Mouse (Mus musculus): Measurements from ENCODE around the gene Spsb1. TPM values are rescaled to one million over a fixed set of nuclear protein-coding genes. Genes with fewer than 3 reads are reported as not detected.
A peak's percentile ranks its signal among the peaks of the same experiment; 100 is the strongest.

Spsb1 gene
- polyA plus RNA-seq, 2 experiments, result 0.23 to 0.46 TPM

- Histone ChIP-seq H3K4me2 (ENCODE audit: low read depth) (no peak overlapping the region), H3K4me3 (ENCODE audit: insufficient read depth in 1 of 2, low read depth in 2 of 2, low read length in 2 of 2) (no peak overlapping the region), H3K4me1 (replicated peaks; ENCODE audit: control insufficient read depth in 2 of 2, insufficient read depth in 2 of 2, low read length in 1 of 2) (no peaks in the 10 kb centered on the region), H3K36me3 (replicated peaks; ENCODE audit: control insufficient read depth, insufficient read depth, low read depth) (no peaks in the 10 kb centered on the region), H3K27ac (no peak overlapping the region), H3K9ac (replicated peaks) (no peak overlapping the region), H3K9me3 (ENCODE audit: control insufficient read depth, low read length) (no peaks in the 10 kb centered on the region), H3K27me3 (ENCODE audit: control insufficient read depth, insufficient read depth, low read length) (no peaks in the 10 kb centered on the region)
- 67% methylated on average over 9 of the region's 9 CpGs for WGBS (ENCODE audit: insufficient replicate concordance)
- ATAC-seq (ENCODE audit: insufficient read depth), result no peak
- TF ChIP-seq EP300 (IDR thresholded peaks at IDR 0.05; ENCODE audit: low read depth) (no peak), CTCF (IDR thresholded peaks at IDR 0.05; ENCODE audit: low read depth) (no peak)
- DNase-seq (ENCODE audit: low read depth in 3 of 3, low spot score in 3 of 3), result no peak
Observed at GRCm38 (mm10) chr4:149966963-149967362, 12.1 kb upstream of the Spsb1 start.

GRCm38 (mm10) chr4:149966252-149966651 is 11.4 kb upstream of the Spsb1 start:
- H3K36me3 ChIP-seq (replicated peaks; ENCODE audit: control insufficient read depth, insufficient read depth, low read depth), result no peaks in the 10 kb centered on the region
- H3K4me2 ChIP-seq (ENCODE audit: low read depth), result no peak overlapping the region
- 69% methylated on average over 5 of the region's 5 CpGs for WGBS (ENCODE audit: insufficient replicate concordance)
- no peaks in the 10 kb centered on the region for H3K9me3 ChIP-seq (ENCODE audit: control insufficient read depth, low read length)
- DNase-seq (ENCODE audit: low read depth in 3 of 3, low spot score in 3 of 3) (no peak), ATAC-seq (ENCODE audit: insufficient read depth) (no peak)
- H3K4me3 ChIP-seq (ENCODE audit: insufficient read depth in 1 of 2, low read depth in 2 of 2, low read length in 2 of 2), result no peak overlapping the region
- TF ChIP-seq EP300 (IDR thresholded peaks at IDR 0.05; ENCODE audit: low read depth), result no peak
- no peak for TF ChIP-seq CTCF (IDR thresholded peaks at IDR 0.05; ENCODE audit: low read depth)
- no peaks in the 10 kb centered on the region for H3K27me3 ChIP-seq (ENCODE audit: control insufficient read depth, insufficient read depth, low read length)
- H3K9ac ChIP-seq (replicated peaks), result no peak overlapping the region
- no peak overlapping the region for H3K27ac ChIP-seq
- H3K4me1 ChIP-seq (replicated peaks; ENCODE audit: control insufficient read depth in 2 of 2, insufficient read depth in 2 of 2, low read length in 1 of 2), result no peaks in the 10 kb centered on the region

- H3K36me3 ChIP-seq (replicated peaks; ENCODE audit: control insufficient read depth, insufficient read depth, low read depth), result no peaks in the 10 kb centered on the region
- H3K4me3 ChIP-seq (ENCODE audit: insufficient read depth in 1 of 2, low read depth in 2 of 2, low read length in 2 of 2), result no peak overlapping the region
- peak; percentile 11; the same call in 1 of the 2 replicates for ATAC-seq (ENCODE audit: insufficient read depth)
- H3K27me3 ChIP-seq (ENCODE audit: control insufficient read depth, insufficient read depth, low read length), result no peaks in the 10 kb centered on the region
- H3K4me2 ChIP-seq (ENCODE audit: low read depth), result no peak overlapping the region
- H3K27ac ChIP-seq, result no peak overlapping the region
- no peak for DNase-seq (ENCODE audit: low read depth in 3 of 3, low spot score in 3 of 3)
- no peaks in the 10 kb centered on the region for H3K4me1 ChIP-seq (replicated peaks; ENCODE audit: control insufficient read depth in 2 of 2, insufficient read depth in 2 of 2, low read length in 1 of 2)
- H3K9me3 ChIP-seq (ENCODE audit: control insufficient read depth, low read length), result no peaks in the 10 kb centered on the region
- 58% methylated on average over 6 of the region's 6 CpGs for WGBS (ENCODE audit: insufficient replicate concordance)
- TF ChIP-seq CTCF (IDR thresholded peaks at IDR 0.05; ENCODE audit: low read depth), result no peak
- H3K9ac ChIP-seq (replicated peaks), result no peak overlapping the region
Observed at GRCm38 (mm10) chr4:149965672-149966071, 10.8 kb upstream of the Spsb1 start.

GRCm38 (mm10) chr4:149965242-149965641 is 10.4 kb upstream of the Spsb1 start:
- Histone ChIP-seq H3K4me3 (ENCODE audit: insufficient read depth in 1 of 2, low read depth in 2 of 2, low read length in 2 of 2) (no peak overlapping the region), H3K4me1 (replicated peaks; ENCODE audit: control insufficient read depth in 2 of 2, insufficient read depth in 2 of 2, low read length in 1 of 2) (no peaks in the 10 kb centered on the region), H3K4me2 (ENCODE audit: low read depth) (no peak overlapping the region), H3K27ac (no peak overlapping the region), H3K36me3 (replicated peaks; ENCODE audit: control insufficient read depth, insufficient read depth, low read depth) (no peaks in the 10 kb centered on the region), H3K9ac (replicated peaks) (no peak overlapping the region), H3K9me3 (ENCODE audit: control insufficient read depth, low read length) (no peaks in the 10 kb centered on the region), H3K27me3 (ENCODE audit: control insufficient read depth, insufficient read depth, low read length) (no peaks in the 10 kb centered on the region)
- no peak for TF ChIP-seq EP300 (IDR thresholded peaks at IDR 0.05; ENCODE audit: low read depth)
- TF ChIP-seq CTCF (IDR thresholded peaks at IDR 0.05; ENCODE audit: low read depth), result no peak
- WGBS (ENCODE audit: insufficient replicate concordance), result 57% methylated on average over 6 of the region's 6 CpGs
- ATAC-seq (ENCODE audit: insufficient read depth) (no peak), DNase-seq (ENCODE audit: low read depth in 3 of 3, low spot score in 3 of 3) (no peak)

GRCm38 (mm10) chr4:149964770-149965169 is 9.9 kb upstream of the Spsb1 start:
- Histone ChIP-seq H3K4me3 (ENCODE audit: insufficient read depth in 1 of 2, low read depth in 2 of 2, low read length in 2 of 2) (no peak overlapping the region), H3K36me3 (replicated peaks; ENCODE audit: control insufficient read depth, insufficient read depth, low read depth) (no peaks in the 10 kb centered on the region), H3K27ac (no peak overlapping the region), H3K27me3 (ENCODE audit: control insufficient read depth, insufficient read depth, low read length) (no peaks in the 10 kb centered on the region), H3K4me1 (replicated peaks; ENCODE audit: control insufficient read depth in 2 of 2, insufficient read depth in 2 of 2, low read length in 1 of 2) (no peaks in the 10 kb centered on the region), H3K4me2 (ENCODE audit: low read depth) (no peak overlapping the region), H3K9me3 (ENCODE audit: control insufficient read depth, low read length) (no peaks in the 10 kb centered on the region), H3K9ac (replicated peaks) (no peak overlapping the region)
- DNase-seq (ENCODE audit: low read depth in 3 of 3, low spot score in 3 of 3) (no peak), ATAC-seq (ENCODE audit: insufficient read depth) (no peak)
- TF ChIP-seq CTCF (IDR thresholded peaks at IDR 0.05; ENCODE audit: low read depth), result no peak
- TF ChIP-seq EP300 (IDR thresholded peaks at IDR 0.05; ENCODE audit: low read depth), result no peak
- WGBS (ENCODE audit: insufficient replicate concordance), result 41% methylated on average over 3 of the region's 3 CpGs

Data from liver, embryonic 14.5 days (tissue).